Mouse (Mus musculus): ENCODE data around the gene Hist1h2ag. TPM values are rescaled to one million over a fixed set of nuclear protein-coding genes. Genes with fewer than 3 reads are reported as not detected.
A peak's percentile ranks its signal among the peaks of the same experiment; 100 is the strongest.
"Not testable (repeated sequence)": the region's sequence is repeated elsewhere in the genome, so short reads cannot be mapped to it uniquely, and the experiment has no call there.

Hist1h2ag gene
- total RNA-seq (2014; fragmentation: Nextera tagmentation) (2.7 and 32.2 TPM in 2 replicates), total RNA-seq (2017) (1,459 and 1,590 TPM in 2 replicates)

GRCm38 (mm10) chr13:22042568-22043502 is at the start of gene Hist1h2ag, which contains the start of gene Hist1h2bj:
Gene Hist1h2ag, minus strand, starts transcription at chr13:22042944.
Gene Hist1h2bj, plus strand, starts transcription at chr13:22043214.
- ATAC-seq (replicated peaks; ENCODE audit: poor library complexity, severe bottlenecking) = peak; percentile 71

DNA sequence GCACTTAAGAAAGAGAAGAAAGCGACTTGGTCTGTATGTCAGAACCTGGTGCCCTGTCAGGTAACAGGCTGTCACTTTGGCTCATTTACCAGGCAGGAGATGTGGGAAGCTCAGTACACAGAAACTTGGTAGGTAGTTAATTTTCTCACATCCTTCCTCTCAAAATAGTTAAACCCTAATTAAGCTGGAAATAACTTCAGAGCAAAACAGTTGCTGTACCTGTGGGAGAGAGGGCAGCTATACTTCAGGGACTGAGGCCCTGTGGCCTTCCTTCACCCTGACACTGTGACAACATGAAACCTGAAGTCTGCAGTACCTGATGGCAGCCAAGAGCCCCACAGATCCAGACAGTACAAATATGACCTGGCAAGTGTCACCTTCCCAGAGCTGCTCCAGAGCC is 41.4 kb upstream of the Hist1h2ag start, which contains the start of gene Vmn1r188:
TSS of gene Vmn1r188 (plus strand) at position 301 of the 400 bp plus-strand sequence.
- not testable (repeated sequence) for ATAC-seq (replicated peaks; ENCODE audit: poor library complexity, severe bottlenecking)

GRCm38 (mm10) chr13:22063468-22063867 is 20.7 kb upstream of the Hist1h2ag start:
- no peak for ATAC-seq (replicated peaks; ENCODE audit: poor library complexity, severe bottlenecking)

GRCm38 (mm10) chr13:22061422-22061821 is 18.7 kb upstream of the Hist1h2ag start:
- ATAC-seq (replicated peaks; ENCODE audit: poor library complexity, severe bottlenecking) = peak; percentile 80

GRCm38 (mm10) chr13:22053754-22054153 is 11.0 kb upstream of the Hist1h2ag start:
- ATAC-seq (replicated peaks; ENCODE audit: poor library complexity, severe bottlenecking) = no peak

GRCm38 (mm10) chr13:22051523-22051859 is 8.7 kb upstream of the Hist1h2ag start:
- no peak for ATAC-seq (replicated peaks; ENCODE audit: poor library complexity, severe bottlenecking)

GRCm38 (mm10) chr13:22050591-22051522 is 8.1 kb upstream of the Hist1h2ag start:
- ATAC-seq (replicated peaks; ENCODE audit: poor library complexity, severe bottlenecking) = peak; percentile 95

- peak; percentile 46 for ATAC-seq (replicated peaks; ENCODE audit: poor library complexity, severe bottlenecking)
These were observed 7.1 kb upstream of the Hist1h2ag start for GRCm38 (mm10) chr13:22049737-22050440.

- ATAC-seq (replicated peaks; ENCODE audit: poor library complexity, severe bottlenecking) = no peak
These were observed 6.3 kb upstream of the Hist1h2ag start for GRCm38 (mm10) chr13:22049041-22049440.

- ATAC-seq (replicated peaks; ENCODE audit: poor library complexity, severe bottlenecking) = no peak
These were observed 2.6 kb upstream of the Hist1h2ag start for GRCm38 (mm10) chr13:22045311-22045710.

GRCm38 (mm10) chr13:22044432-22045155 is 1.9 kb upstream of the Hist1h2ag start:
- no peak for ATAC-seq (replicated peaks; ENCODE audit: poor library complexity, severe bottlenecking)

GRCm38 (mm10) chr13:22043503-22044431 is 1.0 kb upstream of the Hist1h2ag start:
- peak; percentile 18; the same call in 1 of the 2 replicates for ATAC-seq (replicated peaks; ENCODE audit: poor library complexity, severe bottlenecking)

GRCm38 (mm10) chr13:22041651-22042567 is 835 bp downstream of the Hist1h2ag start:
- ATAC-seq (replicated peaks; ENCODE audit: poor library complexity, severe bottlenecking) = no peak

- ATAC-seq (replicated peaks; ENCODE audit: poor library complexity, severe bottlenecking) = peak; percentile 56
These were observed 1.6 kb downstream of the Hist1h2ag start, which contains the start of gene Hist1h4i for GRCm38 (mm10) chr13:22041142-22041536. Gene Hist1h4i, minus strand, starts transcription at chr13:22041362.

GRCm38 (mm10) chr13:22040464-22041141 is 2.1 kb downstream of the Hist1h2ag start:
- ATAC-seq (replicated peaks; ENCODE audit: poor library complexity, severe bottlenecking) = 0 out of 2 replicates have a peak, but pooled peaks have one; percentile 7

DNA sequence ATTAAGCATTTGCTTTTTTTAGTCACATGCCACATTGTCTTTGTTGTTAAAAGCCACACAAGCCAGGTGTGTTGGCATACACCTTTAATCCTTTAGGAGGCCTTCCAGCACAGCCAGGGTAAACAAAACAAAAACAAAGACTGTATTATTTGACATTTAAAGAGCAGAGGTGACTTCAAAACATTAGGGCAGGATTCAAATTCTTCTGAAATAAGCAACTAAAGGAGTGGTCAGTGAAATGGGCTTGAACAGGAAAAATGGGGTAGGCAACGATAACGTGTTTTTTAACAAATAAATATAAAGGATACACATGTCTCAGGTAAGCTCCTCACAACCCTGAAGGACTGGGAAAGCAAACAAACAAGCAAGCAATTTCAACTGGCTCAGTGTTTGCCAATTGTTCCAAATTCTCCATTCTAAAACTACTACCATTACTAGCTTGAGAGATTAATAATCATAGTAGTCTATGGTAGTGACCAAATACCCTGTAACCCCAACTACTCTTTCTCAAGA is 2.7 kb downstream of the Hist1h2ag start:
- ATAC-seq (replicated peaks; ENCODE audit: poor library complexity, severe bottlenecking) = no peak

Data from granulocyte monocyte progenitor cell, adult 5-6 weeks (primary cell).